Mouse (Mus musculus): ENCODE measurements around the gene Zbtb42. TPM values are rescaled to one million over a fixed set of nuclear protein-coding genes. Genes with fewer than 3 reads are reported as not detected.

Zbtb42 gene
- total RNA-seq, 2 experiments from 2014 or later: 0.59 to 0.90 TPM

DNA sequence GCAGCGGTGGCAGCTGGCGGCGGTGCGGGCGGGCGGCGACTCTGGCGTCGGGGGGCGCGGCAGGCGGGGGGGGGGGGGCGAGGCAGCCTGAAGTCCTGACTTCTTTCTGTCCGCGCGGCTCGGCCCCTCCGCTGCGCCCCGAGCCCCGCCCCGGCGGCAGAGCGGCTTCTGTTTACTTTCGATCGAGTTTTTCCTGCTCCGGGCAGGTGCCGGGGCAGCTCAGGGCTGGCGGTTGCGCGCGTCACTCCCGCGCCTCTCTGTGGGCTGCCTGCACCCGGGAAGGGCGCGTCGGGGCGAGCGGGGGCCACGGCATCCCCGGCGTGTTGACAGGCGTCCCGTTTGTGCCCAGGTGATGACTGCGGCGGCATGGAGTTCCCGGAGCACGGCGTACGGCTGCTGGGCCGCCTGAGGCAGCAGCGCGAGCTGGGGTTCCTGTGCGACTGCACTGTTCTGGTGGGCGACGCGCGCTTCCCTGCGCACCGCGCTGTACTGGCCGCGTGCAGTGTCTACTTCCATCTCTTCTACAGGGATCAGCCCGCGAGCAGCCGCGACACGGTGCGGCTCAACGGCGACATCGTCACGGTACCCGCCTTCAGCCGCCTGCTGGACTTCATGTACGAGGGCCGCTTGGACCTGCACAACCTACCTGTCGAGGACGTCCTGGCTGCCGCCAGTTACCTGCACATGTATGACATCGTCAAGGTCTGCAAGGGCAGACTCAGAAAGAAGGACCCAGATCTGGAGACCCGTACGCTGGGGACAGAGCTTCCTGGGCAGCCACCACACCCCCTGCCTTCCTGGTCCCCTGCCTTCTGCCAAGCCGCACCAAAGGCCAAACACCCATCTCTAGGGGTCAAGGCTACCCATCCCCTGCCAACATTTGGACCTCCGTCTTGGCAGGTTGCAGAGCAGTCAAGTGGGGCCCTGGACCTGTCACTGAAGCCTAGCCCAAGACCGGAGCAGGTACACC is 684 bp downstream of the Zbtb42 start:
- DNase-seq (ENCODE audit: low spot score): no peak

GRCm38 (mm10) chr12:112683351-112683750 is 4.7 kb downstream of the Zbtb42 start:
- DNase-seq (ENCODE audit: low spot score): no peak

GRCm38 (mm10) chr12:112688458-112688857 is 9.8 kb downstream of the Zbtb42 start:
- DNase-seq (ENCODE audit: low spot score): no peak

- peak; percentile 94 for DNase-seq (ENCODE audit: low spot score)
These were observed 14.8 kb downstream of the Zbtb42 start for GRCm38 (mm10) chr12:112693185-112694126.

DNA sequence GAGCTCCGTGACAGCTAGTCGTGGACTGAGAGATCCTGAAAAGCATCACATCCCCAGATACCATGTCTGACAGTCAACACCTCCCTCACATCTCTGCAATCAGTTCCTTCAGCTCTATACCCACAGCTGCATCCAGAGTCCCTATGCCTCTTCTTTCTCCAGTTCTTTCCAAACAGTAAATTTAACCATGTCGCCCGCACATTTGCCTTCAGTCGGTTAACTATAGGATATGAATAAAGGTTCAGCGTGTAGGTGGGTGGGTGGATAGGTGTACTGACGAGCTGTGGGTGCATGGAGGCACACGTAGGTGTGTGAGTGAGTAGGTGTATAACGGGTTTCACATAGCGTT is 15.5 kb downstream of the Zbtb42 start:
- DNase-seq (ENCODE audit: low spot score): no peak

DNA sequence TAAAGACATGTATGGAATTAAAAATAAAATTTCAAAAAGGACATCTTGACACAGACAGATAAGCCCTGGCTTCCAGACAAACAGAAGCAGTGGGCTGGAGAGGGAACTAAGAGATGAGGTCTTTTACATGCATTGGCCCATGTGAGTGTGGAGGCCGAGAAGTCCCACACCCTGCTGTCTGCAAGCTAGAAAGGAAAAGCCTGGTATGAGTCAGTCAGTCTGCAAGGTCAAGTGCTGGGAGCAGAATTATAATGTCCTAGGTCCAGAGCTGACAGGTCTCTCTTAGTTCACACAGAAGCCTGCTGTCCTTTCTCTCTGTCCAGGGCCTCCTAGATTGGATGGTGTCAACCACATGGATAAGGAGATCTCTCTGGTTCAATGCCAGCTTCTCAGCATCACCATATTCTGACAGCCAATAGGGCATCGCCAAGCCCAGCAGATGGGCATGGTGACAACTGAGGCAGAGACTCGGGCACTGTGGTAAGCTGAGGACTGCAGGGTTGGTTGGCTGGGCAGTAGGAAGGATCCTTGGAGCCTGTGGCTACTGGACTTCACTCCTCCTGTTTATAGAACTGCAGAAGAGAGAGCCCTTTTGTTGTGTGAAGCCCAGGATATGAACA is 18.3 kb downstream of the Zbtb42 start:
- DNase-seq (ENCODE audit: low spot score): no peak

DNA sequence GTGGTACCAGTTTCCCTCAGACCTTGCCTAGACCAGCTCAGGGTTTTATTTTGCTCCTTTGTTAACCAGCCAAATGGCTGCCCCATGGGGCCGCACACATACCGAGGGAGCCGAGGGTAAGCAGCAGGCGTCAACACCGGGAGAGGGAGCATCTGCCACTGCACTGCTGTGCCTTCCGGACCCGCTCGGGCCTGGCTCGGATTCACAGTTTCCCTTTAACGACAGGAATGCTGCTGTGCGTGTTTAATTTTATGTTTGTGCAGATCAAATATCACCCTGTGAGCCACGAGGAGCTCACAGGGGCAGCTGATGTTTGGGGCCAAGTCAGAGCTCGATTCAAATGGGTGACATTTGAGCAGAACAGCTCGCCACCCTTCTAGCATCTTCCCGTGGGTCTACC is 21.9 kb downstream of the Zbtb42 start:
- peak; percentile 59 for DNase-seq (ENCODE audit: low spot score)

DNA sequence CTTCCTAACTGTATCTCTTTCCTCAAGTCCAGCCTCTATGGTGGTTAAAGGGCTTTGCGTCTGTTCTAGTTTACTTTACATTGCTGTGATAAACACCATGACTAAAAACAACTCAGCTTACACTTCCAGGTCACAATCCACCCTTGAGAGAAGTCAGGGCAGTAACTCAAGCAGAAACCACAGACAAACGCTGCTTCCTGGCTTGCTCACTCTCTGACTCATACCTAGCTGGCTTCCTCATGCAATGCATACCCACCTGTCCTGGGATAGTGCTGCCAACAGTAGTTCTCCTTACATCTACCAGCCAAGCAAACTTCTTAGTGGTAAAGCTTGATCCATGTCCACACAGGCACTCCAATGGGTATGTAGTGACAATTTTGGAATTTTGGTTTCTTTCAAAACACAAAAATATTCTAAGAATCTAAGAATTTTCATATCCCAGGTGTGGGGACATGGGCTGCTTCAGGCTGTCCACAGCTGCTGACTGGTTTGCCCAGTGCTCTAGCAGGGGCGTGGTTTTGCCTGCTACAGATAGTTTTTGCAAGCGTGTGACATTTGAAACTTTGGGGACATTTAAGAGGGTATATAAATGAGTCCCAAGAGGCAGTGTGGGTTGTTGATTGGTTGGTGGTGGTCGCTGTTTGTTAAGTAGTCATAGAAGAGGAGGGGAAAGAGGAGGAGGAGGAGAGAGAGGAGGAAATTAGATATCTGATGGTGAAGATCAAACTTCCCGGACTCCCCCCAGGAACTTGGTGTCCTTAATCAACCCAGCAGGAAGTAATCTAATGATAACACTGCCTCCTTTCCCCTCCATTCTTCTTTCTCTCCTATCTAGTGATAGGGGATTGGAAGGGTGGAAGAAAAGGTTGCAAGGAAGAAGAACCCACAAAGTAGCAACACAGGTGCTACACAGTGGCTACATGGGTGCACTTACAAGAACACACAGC is 24.0 kb downstream of the Zbtb42 start:
- no peak for DNase-seq (ENCODE audit: low spot score)

- DNase-seq (ENCODE audit: low spot score): peak; percentile 91
These were observed 28.3 kb downstream of the Zbtb42 start for GRCm38 (mm10) chr12:112706704-112707572.

- DNase-seq (ENCODE audit: low spot score): no peak
These were observed 28.9 kb downstream of the Zbtb42 start for GRCm38 (mm10) chr12:112707573-112707869.

DNA sequence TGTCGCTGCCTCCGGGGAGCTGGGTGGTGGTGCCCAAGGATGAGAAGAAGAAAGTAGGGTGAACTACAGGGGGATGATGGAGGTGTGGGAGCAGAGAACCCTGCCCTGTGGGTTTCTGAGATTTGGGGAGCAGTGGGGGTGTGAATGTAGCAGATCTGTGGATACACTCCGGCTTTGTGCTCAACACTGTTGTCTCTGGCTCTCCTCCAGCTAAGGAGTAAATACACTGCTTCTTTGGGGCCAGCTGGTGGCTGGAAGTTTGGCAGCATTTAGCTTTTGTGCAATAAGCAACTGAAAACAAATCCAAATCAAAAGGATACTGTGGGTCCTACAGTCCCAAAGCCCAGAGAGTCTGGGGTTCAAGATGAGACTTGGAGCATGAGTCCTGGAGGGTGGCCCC is 35.4 kb downstream of the Zbtb42 start:
- DNase-seq (ENCODE audit: low spot score): peak; percentile 32

- DNase-seq (ENCODE audit: low spot score): peak; percentile 34
These were observed 38.5 kb downstream of the Zbtb42 start for GRCm38 (mm10) chr12:112717140-112717539.

- no peak for DNase-seq (ENCODE audit: low spot score)
These were observed 40.4 kb downstream of the Zbtb42 start for GRCm38 (mm10) chr12:112718995-112719394.

DNA sequence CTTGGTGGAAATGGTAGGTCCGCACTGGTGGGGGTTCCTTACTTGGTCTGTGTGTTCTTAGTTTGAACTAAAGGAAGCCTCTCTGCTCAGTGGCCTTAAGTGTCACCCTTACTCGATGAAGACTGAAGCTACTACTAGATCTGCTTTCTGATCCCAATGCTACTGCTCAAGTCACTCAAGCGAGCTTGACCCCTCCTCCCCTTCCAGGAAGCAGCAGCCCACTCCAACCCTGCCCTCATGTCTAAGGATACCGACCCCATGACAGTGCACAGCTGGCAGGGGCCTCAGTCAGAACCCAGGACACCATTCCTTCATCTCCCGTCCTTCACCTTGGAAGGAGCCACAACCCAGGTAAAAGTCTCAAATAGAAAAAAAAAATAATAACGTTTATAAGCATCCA is 41.6 kb downstream of the Zbtb42 start, which contains the start of gene Cep170b:
TSS of gene Cep170b (plus strand) at position 240 of the 400 bp plus-strand sequence.
- DNase-seq (ENCODE audit: low spot score): no peak

GRCm38 (mm10) chr12:112720890-112721423 is 42.3 kb downstream of the Zbtb42 start:
- DNase-seq (ENCODE audit: low spot score): no peak

GRCm38 (mm10) chr12:112721424-112722239 is 43.0 kb downstream of the Zbtb42 start:
- DNase-seq (ENCODE audit: low spot score): no peak

DNA sequence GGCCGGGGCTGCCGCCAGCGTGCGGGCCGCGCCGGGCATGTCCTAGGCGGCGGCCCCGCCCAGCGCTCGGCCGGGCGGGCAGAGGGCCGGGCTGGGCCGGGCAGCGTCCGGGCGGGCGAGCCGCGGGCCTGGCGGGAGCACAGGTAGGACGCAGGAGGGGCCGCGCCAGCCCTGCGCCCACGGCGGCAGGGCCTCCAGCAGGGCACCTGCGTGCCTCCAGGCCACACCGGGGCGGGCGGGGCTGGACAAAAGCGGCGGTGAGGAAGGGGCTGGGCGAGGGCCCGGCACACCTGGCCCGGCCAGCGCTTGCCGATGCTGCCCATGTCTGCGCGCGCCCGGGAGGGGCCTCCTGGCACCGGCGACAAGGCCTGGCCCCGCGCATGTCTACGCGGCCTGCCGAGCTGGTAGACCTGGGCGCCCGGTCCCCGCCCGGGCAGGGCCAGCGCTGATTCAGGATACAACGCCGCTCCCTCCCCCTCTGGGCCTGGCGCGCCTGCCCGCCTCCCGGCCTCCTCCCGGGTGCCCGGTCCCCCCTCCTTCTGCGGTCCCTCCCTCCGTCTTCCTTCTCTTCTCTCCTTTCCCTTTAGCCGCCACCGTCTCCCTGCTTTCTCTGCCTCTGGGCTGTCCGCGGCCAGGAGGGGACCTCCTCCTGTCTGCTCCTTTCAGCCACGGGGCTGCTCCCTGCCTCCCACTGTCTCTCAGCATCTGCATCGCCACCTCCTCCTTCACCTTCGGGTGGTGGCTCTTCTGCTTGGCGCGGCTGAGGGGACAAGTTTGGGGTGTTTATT is 43.8 kb downstream of the Zbtb42 start:
- peak; percentile 48 for DNase-seq (ENCODE audit: low spot score)

DNA sequence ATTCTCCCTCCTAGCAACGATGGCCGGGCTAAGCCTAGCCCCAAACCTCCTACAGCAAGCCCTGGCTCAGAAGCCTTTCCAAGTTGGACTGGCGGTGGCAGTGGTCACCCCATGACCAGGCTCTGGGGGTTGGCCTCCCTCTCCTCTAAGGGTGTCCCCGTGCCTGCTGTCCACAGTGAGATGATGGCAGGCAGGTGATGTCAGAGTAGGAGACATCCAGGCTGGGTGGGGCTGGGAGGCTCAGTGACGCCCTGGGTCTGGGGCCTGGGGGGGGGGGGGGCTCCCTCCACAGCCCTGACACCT is 44.4 kb downstream of the Zbtb42 start:
- DNase-seq (ENCODE audit: low spot score): no peak
